Mouse (Mus musculus) ZHBTc4 (cell line): ENCODE measurements at regions not wholly inside any gene's neighbourhood (a gene's known extent, or its start where the extent isn't known, plus 50 kb on each side); places are given as distances from the start of the nearest gene placed in this dataset.
A peak's percentile ranks its signal among the peaks of the same experiment; 100 is the strongest.

Source experiments
- DNase-seq: peaks from one replicate; pipeline ENCODE4 v3.0.0-alpha.2; 2011; ENCODE audit warnings: low read depth, low spot score

- DNase-seq, result no peak
Measured at GRCm38 (mm10) chr15:72101730-72102129, 1732.6 kb upstream of the Gm6569 start.

GRCm38 (mm10) chr15:72105830-72106413 is 1728.4 kb upstream of the Gm6569 start:
- DNase-seq, result no peak

- no peak for DNase-seq
Measured at GRCm38 (mm10) chr15:72110520-72110919, 1723.8 kb upstream of the Gm6569 start.

GRCm38 (mm10) chr15:72116772-72117171 is 1717.6 kb upstream of the Gm6569 start:
- no peak for DNase-seq

GRCm38 (mm10) chr15:72134226-72134625 is 1700.1 kb upstream of the Gm6569 start:
- no peak for DNase-seq

GRCm38 (mm10) chr15:72135992-72136617 is 1698.3 kb upstream of the Gm6569 start:
- no peak for DNase-seq

- no peak for DNase-seq
Measured at GRCm38 (mm10) chr15:72140122-72140521, 1694.2 kb upstream of the Gm6569 start.

GRCm38 (mm10) chr15:72150581-72150980 is 1683.8 kb upstream of the Gm6569 start:
- no peak for DNase-seq

GRCm38 (mm10) chr15:72158505-72158904 is 1675.9 kb upstream of the Gm6569 start:
- DNase-seq, result peak; percentile 76

- peak; percentile 53 for DNase-seq
Measured at GRCm38 (mm10) chr15:72200861-72201260, 1633.5 kb upstream of the Gm6569 start.

- DNase-seq, result no peak
Measured at GRCm38 (mm10) chr15:72201791-72202190, 1632.6 kb upstream of the Gm6569 start.

- no peak for DNase-seq
Measured at GRCm38 (mm10) chr15:72205240-72205799, 1629.0 kb upstream of the Gm6569 start.

GRCm38 (mm10) chr15:72205950-72206349 is 1628.4 kb upstream of the Gm6569 start:
- peak; percentile 73 for DNase-seq

GRCm38 (mm10) chr15:72207589-72207988 is 1626.8 kb upstream of the Gm6569 start:
- no peak for DNase-seq

GRCm38 (mm10) chr15:72208076-72208475 is 1626.3 kb upstream of the Gm6569 start:
- DNase-seq, result no peak

- DNase-seq, result no peak
Measured at GRCm38 (mm10) chr15:72208973-72209372, 1625.4 kb upstream of the Gm6569 start.

GRCm38 (mm10) chr15:72217731-72218130 is 1616.6 kb upstream of the Gm6569 start:
- DNase-seq, result no peak

- DNase-seq, result no peak
Measured at GRCm38 (mm10) chr15:72219985-72220384, 1614.4 kb upstream of the Gm6569 start.

- no peak for DNase-seq
Measured at GRCm38 (mm10) chr15:72220786-72221185, 1613.6 kb upstream of the Gm6569 start.

GRCm38 (mm10) chr15:72232355-72232754 is 1602.0 kb upstream of the Gm6569 start:
- no peak for DNase-seq

- no peak for DNase-seq
Measured at GRCm38 (mm10) chr15:72264619-72265018, 1569.7 kb upstream of the Gm6569 start.

GRCm38 (mm10) chr15:72283846-72284245 is 1550.5 kb upstream of the Gm6569 start:
- peak; percentile 1 for DNase-seq

GRCm38 (mm10) chr15:72296648-72297047 is 1537.7 kb upstream of the Gm6569 start:
- DNase-seq, result no peak
